Mouse (Mus musculus) cortical plate, adult 2 months (tissue): ENCODE measurements around the gene Senp5.

Source experiments
- CTCF ChIP-seq: fragments of 200-500 bp; IDR thresholded peaks from 2 replicates; pipeline ENCODE4 v1.5.1; 2011; ENCODE audit warnings: mild to moderate bottlenecking, control low read depth, low read length; ENCODE audit not compliant: insufficient read depth; ENCODE audit errors: extremely low read depth
- POLR2A ChIP-seq: fragments of 200-500 bp; IDR thresholded peaks from 2 replicates; pipeline ENCODE4 v1.6.1; 2011; ENCODE audit warnings: mild to moderate bottlenecking, low read length, control low read depth; ENCODE audit not compliant: insufficient read depth; ENCODE audit errors: extremely low read depth

DNA sequence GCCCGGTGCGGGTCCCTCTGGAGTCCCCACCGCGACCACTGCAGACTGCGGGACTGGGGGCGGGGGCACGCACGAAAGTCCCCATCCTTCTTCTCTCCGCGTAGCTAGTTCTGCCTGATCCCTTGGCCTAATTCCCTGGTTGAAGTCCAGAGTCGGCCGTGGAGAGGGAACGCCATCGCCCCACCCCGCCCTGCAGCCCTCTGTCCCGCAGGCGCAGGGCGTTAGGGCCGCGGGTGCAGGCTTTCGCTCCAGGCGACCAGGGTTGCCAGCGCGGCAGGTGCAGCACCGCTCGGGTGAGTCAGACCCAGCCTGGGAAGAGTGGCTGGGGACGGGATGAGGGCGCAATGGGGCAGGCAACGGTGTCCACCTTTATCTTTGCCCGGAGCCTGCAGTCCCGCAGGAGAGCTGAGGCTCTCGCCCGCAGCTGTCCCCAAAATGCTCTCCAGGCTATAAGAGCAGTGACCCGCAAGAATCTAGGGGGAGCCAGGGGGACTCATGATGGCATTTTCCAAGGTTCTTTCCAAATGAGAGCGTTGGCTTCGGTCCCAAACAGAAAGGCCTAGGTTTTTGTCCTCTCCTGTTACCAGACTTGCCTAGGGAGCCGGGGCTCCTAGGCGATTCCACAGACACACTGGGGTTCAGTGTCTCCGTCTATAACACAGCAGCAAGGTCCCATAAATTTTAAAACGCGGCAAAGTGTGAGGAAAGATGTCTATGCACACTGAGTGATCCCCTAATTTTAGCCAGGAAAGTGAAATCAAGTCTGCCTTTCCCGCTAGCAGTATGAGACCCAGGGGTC is 69.1 kb downstream of the Senp5 start, which contains the start of gene Pigz:
- TF ChIP-seq CTCF (no peak), POLR2A (no peak)
